Mouse (Mus musculus) retina, postnatal 1 day (tissue): ENCODE data around the gene Zdhhc21.
A peak's percentile ranks its signal among the peaks of the same experiment; 100 is the strongest.

Source experiments
- DNase-seq: peaks from one replicate; pipeline ENCODE4 v3.0.0-alpha.2; 2012

The Zdhhc21 gene

DNA sequence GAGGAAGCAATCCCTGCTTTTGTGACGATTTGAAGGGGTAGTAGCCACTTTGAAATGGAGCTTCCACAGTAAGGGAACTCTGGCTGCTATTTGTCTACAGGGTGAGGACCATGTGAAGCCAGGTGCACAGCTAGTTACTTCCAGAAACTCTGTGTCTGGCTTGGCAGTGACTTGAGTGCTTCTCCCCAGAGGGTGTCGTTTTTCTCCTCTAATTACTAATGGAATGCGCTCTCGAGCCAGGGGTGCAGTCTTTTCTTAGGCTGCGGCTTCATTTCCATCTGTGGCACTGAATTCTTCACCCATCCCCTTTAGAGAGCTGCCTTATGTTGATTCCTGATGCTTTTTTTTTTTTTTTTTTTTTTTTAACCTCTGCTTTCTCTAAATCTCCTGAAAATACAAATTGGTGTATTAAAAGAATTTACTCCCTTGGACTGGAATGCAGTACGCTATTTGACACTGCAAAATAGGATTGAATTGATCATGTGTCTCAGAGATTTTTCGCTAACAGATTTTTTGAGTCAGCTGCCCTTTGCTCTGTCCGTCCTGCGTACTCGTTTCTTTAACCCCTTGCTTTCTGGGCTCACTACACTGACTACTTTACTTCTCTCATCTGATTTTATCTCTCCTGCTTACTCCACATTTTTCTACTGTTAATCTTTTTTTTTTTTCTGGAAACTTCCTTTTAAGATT is 97.2 kb downstream of the Zdhhc21 start:
- peak; percentile 34 for DNase-seq

DNA sequence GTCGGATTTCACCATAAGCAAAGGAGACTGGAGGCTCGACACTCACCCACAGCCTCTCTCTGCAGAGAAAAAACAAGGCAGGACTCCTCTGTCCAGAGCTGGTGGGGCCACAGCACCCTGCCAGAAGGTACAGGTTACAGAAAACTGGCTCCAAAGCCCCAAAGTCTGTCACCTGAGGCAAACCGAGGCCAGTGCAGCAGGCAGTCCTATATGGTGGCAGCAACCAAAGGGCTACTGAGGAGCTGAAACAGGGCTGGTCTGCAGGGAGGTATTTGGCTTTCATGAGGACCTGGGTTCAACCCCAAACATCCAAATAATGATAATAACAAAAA is 103.5 kb downstream of the Zdhhc21 start:
- DNase-seq = no peak

DNA sequence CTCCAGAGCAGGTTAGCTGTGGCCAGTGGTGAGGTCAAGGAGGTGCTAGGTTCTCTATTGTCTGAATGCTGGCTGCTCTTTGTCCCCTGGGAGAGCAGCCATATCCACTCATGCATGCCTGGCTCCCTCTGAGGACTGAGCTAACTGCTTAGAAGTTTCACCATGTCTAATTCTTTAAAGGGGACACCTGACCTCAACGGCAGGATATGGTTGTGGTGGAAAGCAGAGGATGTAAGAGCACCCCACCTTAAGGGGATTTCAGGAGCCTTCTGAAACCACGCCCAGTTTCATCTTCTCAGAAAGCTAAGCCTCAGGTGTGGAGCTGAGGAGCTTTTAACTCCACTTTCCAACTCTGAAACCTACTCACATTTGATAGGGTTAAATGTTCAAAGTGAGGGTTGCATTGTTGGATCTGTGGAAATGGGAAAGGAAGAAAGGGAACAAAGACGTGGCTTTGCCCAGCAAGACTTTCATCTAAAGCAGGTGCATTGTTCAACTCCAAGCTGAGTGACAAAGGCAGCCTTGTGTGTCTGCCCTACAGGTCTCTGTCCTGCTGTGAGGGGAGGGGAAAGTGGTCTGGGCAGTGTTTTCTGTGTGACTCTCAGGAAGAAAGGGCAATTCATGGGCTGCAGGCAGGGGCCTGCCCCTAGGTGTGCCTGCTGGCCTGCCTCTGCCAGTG is 104.0 kb downstream of the Zdhhc21 start:
- peak; percentile 67 for DNase-seq
